16 mouse cellular contexts compared by ENCODE assay signal in the genomic region with DNA sequence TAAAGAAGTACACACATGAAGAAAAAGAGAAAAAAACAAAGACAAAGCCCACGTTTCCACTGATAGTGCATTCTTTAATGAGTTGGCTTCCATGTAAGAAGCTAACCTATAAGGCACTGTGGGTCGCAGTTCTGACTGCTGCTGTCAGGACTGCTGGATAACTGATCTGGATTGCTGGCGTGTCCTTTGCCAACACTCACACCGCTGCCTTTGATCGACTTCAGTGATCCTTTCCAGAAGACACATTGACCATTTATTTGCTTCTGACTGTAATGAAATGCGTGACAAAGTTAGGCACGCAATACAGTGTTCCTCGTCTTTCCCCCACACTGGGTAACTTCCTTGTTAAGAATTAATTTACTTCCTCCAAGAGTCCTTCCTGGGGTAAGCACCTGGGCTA.
"Had no signal": no experiment of that assay in that cellular context is flagged by ENCODE, and none has a peak within 500 bp of the region (broad histone marks: within the 10 kb centered on the region; RNA-seq: fewer than 3 reads in every experiment).

No protein-coding gene starts in this region.

- H3K4me3 ChIP-seq: layer of hippocampus, adult 2 months; left cerebral cortex, adult 2 months; limb, embryonic 13.5 days; liver, embryonic 12.5 days; liver, embryonic 15.5 days; lung, embryonic 15.5 days; megakaryocyte, embryonic 14.5 days; midbrain, embryonic 10.5 days; midbrain, embryonic 13.5 days had no signal

- H3K27me3 ChIP-seq: limb, embryonic 13.5 days; liver, embryonic 12.5 days; liver, embryonic 15.5 days; lung, embryonic 15.5 days; megakaryocyte, embryonic 14.5 days; midbrain, embryonic 13.5 days had no signal

- DNase-seq: kidney, postnatal 25 days; layer of hippocampus, postnatal 36 days; left cerebral cortex, postnatal 4 days; thymus, adult 18-20 months; thymus, postnatal 36 days had no signal

- H3K36me3 ChIP-seq: limb, embryonic 13.5 days; liver, embryonic 12.5 days; liver, embryonic 15.5 days; lung, embryonic 15.5 days; midbrain, embryonic 10.5 days; midbrain, embryonic 13.5 days had no signal

- H3K27ac ChIP-seq: kidney, postnatal 0 days; layer of hippocampus, adult 2 months; left cerebral cortex, adult 2 months; limb, embryonic 13.5 days; liver, embryonic 12.5 days; liver, embryonic 15.5 days; lung, embryonic 15.5 days; midbrain, embryonic 10.5 days; midbrain, embryonic 13.5 days had no signal

- H3K9me3 ChIP-seq: limb, embryonic 13.5 days; liver, embryonic 12.5 days; liver, embryonic 15.5 days; lung, embryonic 15.5 days; megakaryocyte, embryonic 14.5 days; midbrain, embryonic 10.5 days; midbrain, embryonic 13.5 days had no signal

- H3K9ac ChIP-seq: limb, embryonic 13.5 days; liver, embryonic 12.5 days; liver, embryonic 15.5 days; lung, embryonic 15.5 days; midbrain, embryonic 13.5 days had no signal

- ATAC-seq: liver, embryonic 12.5 days; midbrain, embryonic 13.5 days; midbrain, embryonic 16.5 days had no signal

- H3K4me1 ChIP-seq: liver, embryonic 12.5 days; lung, embryonic 15.5 days had no signal

- H3K4me2 ChIP-seq: limb, embryonic 13.5 days; liver, embryonic 12.5 days; liver, embryonic 15.5 days; lung, embryonic 15.5 days; midbrain, embryonic 13.5 days had no signal
